Comparison of ENCODE assay signal across 11 mouse cellular contexts in genomic region chr6:134164356-134164755, GRCm38 (mm10).
"Had no signal": no experiment of that assay in that cellular context is flagged by ENCODE, and none has a peak within 500 bp of the region (broad histone marks: within the 10 kb centered on the region; RNA-seq: fewer than 3 reads in every experiment).

No protein-coding gene starts in this region.

- H3K27me3 ChIP-seq: limb, embryonic 13.5 days; liver, embryonic 13.5 days; midbrain, embryonic 12.5 days; neural tube, embryonic 13.5 days had no signal

- H3K4me1 ChIP-seq: midbrain, embryonic 12.5 days had no signal

- ATAC-seq: midbrain, embryonic 16.5 days had no signal

- H3K9ac ChIP-seq: limb, embryonic 13.5 days; liver, embryonic 13.5 days; midbrain, embryonic 12.5 days; neural tube, embryonic 13.5 days had no signal

- H3K9me3 ChIP-seq: limb, embryonic 13.5 days; liver, embryonic 13.5 days; midbrain, embryonic 12.5 days; neural tube, embryonic 13.5 days had no signal

- DNase-seq: left cerebral cortex, postnatal 4 days; liver, embryonic 13.5 days; lung, adult 18-20 months; retina, postnatal 1 day; right cerebral cortex, postnatal 4 days; spleen, adult 18-20 months; thymus, adult 18-20 months had no signal

- H3K36me3 ChIP-seq: limb, embryonic 13.5 days; midbrain, embryonic 12.5 days; neural tube, embryonic 13.5 days had no signal

- H3K27ac ChIP-seq: limb, embryonic 13.5 days; liver, embryonic 13.5 days; midbrain, embryonic 12.5 days; neural tube, embryonic 13.5 days had no signal

- H3K4me2 ChIP-seq: limb, embryonic 13.5 days; liver, embryonic 13.5 days; midbrain, embryonic 12.5 days; neural tube, embryonic 13.5 days had no signal

- H3K4me3 ChIP-seq: limb, embryonic 13.5 days; liver, embryonic 13.5 days; midbrain, embryonic 12.5 days; neural tube, embryonic 13.5 days had no signal
